Mouse (Mus musculus): ENCODE data around the gene Dcst1. TPM values are rescaled to one million over a fixed set of nuclear protein-coding genes. Genes with fewer than 3 reads are reported as not detected.

Gene Dcst1
- polyA plus RNA-seq, 1 experiment from 2014 or later: 0.71 TPM

DNA sequence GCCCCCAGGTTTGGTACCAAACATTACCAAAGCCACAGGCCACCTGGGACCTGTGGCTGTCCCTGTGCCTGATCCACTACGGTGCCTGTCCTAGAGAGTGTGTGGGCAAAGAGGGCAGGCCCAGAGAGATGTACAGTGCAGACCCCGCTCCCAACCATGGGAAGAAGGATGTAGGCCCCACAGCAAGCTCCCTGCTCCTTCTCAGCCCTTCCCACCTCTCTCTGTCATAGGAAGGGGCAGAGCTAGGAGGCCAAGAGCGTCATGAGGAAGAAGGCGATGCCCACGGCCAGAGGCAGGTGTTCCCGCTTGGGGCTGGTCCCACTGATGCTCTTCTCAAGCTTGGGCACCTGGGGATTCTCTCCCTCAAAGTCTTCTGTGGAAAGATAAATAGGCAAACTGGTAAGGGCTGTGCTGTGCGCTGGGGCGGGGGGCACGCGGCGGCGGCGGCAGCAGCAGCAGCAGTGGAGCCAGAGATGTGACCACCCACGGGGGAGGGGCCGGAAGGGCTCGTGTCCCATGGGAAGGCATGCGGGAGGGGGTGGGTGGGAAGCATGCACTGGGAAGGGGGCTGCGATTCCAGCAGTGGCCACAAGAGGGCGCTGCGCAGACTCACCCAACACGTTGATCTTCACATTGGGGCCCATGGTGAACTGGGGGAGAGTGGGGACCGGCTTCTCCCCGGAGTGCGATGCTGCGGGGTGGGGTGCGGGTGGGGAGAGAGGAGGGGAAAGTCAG, 49.7 kb downstream of the Dcst1 start:
- no peaks in the 10 kb centered on the region for H3K36me3 ChIP-seq
- H3K9me3 ChIP-seq (replicated peaks): 0 out of 2 replicates have a peak, but pooled peaks cover 4% of the 10 kb centered on the region
- H3K9ac ChIP-seq: peak overlapping the region; percentile 55
- H3K4me3 ChIP-seq: peak overlapping the region; percentile 19
- 6% methylated on average over 26 of the region's 26 CpGs for WGBS
- H3K27me3 ChIP-seq: peaks cover 39% of the 10 kb centered on the region
- H3K4me2 ChIP-seq (replicated peaks): peak overlapping the region; percentile 53
- peak; percentile 14; the same call in 1 of the 2 replicates for ATAC-seq (ENCODE audit: low FRiP score)
- no peak overlapping the region for H3K27ac ChIP-seq
- peaks cover 52% of the 10 kb centered on the region for H3K4me1 ChIP-seq

DNA sequence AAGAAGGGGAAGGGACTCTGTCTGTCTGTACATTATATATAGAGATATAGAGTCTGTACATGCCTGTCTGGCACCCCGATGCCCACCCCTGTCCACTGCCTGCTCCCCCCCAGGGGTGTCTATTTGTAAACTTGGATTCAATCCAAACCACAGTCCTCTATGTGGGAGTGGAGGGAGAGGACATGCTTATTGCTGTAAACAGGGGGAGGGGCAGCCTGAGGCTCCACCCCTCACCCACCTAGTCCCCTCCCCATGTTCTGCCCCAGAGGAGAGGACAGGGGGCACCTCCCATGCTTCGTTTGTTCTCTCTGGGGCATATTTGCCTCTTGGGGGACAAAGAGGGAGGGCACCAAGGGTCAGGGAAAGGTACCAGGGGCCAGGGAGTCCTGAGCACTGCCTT, 50.3 kb downstream of the Dcst1 start:
- H3K27ac ChIP-seq: no peak overlapping the region
- 0 out of 2 replicates have a peak, but pooled peaks have one; percentile 1 for ATAC-seq (ENCODE audit: low FRiP score)
- H3K9me3 ChIP-seq (replicated peaks): 0 out of 2 replicates have a peak, but pooled peaks cover 4% of the 10 kb centered on the region
- peak overlapping the region; percentile 55; the same call in 1 of the 2 replicates for H3K9ac ChIP-seq
- WGBS: 48% methylated on average over 2 of the region's 2 CpGs
- no peaks in the 10 kb centered on the region for H3K36me3 ChIP-seq
- no peak overlapping the region for H3K4me3 ChIP-seq
- H3K27me3 ChIP-seq: peaks cover 34% of the 10 kb centered on the region
- H3K4me1 ChIP-seq: peaks cover 47% of the 10 kb centered on the region
- no peak overlapping the region for H3K4me2 ChIP-seq (replicated peaks)

DNA sequence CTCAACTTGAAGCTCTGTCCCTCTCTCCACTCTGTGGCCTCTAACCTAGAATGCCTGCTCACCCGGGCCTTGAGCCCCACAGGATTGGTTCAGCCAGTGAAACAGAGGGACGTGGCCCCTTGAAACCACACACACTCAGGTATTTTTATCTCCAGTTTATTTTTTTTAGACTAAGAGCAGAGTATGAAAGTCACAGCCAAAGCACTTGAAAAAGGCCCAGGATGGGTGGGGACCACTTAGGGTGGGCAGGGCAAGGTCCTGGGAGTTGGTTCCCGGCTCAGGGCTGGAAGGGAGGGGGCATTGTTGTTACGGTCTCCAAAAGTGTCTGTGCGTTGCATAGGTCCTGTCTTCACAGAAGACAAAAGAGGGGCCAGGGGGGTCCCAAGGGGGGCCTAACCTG, 50.7 kb downstream of the Dcst1 start:
- H3K9me3 ChIP-seq (replicated peaks): 0 out of 2 replicates have a peak, but pooled peaks cover 4% of the 10 kb centered on the region
- H3K36me3 ChIP-seq: no peaks in the 10 kb centered on the region
- WGBS: 77% methylated on average over 5 of the region's 5 CpGs
- no peak overlapping the region for H3K4me2 ChIP-seq (replicated peaks)
- no peak overlapping the region for H3K9ac ChIP-seq
- peaks cover 31% of the 10 kb centered on the region for H3K27me3 ChIP-seq
- H3K4me1 ChIP-seq: peaks cover 42% of the 10 kb centered on the region
- no peak overlapping the region for H3K27ac ChIP-seq
- ATAC-seq (ENCODE audit: low FRiP score): no peak
- no peak overlapping the region for H3K4me3 ChIP-seq

DNA sequence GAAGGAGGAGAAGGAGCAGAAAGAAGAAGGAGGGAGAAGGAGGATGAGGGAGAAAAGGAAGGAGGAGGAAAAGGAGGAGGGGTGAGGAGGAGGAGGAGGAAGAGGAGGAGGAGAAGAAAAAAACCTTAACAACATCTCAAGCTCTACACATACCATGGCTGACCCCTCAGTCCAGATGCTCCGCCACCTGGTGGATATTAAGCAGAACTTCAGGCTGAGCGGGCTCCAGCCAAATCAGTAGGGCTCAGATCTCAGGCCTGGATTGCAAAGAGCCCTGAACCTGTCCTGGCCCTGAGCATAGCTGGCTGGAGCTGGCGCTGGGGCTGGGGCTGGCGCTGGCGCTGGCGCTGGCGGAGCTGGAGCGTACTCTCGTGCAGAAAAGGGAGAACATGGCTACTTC, 57.0 kb downstream of the Dcst1 start:
- 3% methylated on average over 9 of the region's 9 CpGs for WGBS
- peak; percentile 58 for ATAC-seq (ENCODE audit: low FRiP score)

DNA sequence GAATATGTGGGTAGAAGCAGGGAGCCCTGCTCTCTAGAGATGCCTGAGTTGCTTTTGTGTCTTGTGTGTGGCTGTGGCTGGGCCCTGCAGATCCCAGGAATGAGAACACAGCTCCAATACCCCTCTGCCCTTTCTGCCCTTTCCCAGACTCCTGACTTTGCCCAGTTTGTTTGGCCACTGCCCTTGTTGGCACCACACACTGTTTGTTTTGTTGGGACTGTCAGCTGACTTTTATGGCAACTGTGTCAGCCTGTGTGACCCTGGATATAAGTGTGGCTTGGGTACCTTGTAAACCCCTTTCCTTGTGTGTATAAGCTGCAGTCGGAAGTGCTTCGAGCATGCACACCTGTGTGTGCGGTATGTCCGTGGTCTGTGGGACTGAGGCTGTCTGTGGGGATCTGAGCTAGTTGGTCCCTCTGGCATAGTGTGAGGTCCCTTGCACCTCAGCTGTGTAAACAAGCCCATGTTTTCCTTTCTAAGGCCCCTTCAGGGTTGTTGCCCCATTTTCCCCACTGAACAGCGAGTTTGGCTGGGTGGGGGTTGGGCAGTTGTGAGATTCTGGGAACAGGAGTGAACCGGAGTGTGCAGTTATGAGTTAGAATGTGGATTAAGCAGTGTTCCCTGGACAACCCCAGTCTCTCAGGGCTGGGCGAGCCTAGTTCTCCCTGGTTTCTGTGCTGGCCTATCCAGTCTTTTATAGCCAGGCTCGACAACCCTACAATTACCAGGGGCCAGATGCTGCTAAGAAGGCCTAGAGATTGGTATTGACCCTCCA, 59.3 kb downstream of the Dcst1 start:
- Histone ChIP-seq H3K4me3 (no peak overlapping the region), H3K27me3 (peaks cover 11% of the 10 kb centered on the region; the same call in 1 of the 2 replicates), H3K9me3 (replicated peaks) (0 out of 2 replicates have a peak, but pooled peaks cover under 1% of the 10 kb centered on the region), H3K4me1 (no peaks in the 10 kb centered on the region), H3K9ac (no peak overlapping the region), H3K27ac (no peak overlapping the region), H3K36me3 (no peaks in the 10 kb centered on the region), H3K4me2 (replicated peaks) (no peak overlapping the region)
- ATAC-seq (ENCODE audit: low FRiP score): no peak
- 68% methylated on average over 8 of the region's 8 CpGs for WGBS

More for the DNA sequence above, 57.0 kb downstream of the Dcst1 start:
- Histone ChIP-seq H3K27me3 (peaks cover 6% of the 10 kb centered on the region; the same call in 1 of the 2 replicates), H3K4me2 (replicated peaks) (no peak overlapping the region), H3K9ac (no peak overlapping the region), H3K27ac (no peak overlapping the region), H3K4me3 (no peak overlapping the region), H3K36me3 (no peaks in the 10 kb centered on the region), H3K9me3 (replicated peaks) (0 out of 2 replicates have a peak, but pooled peaks cover 4% of the 10 kb centered on the region), H3K4me1 (no peaks in the 10 kb centered on the region)

DNA sequence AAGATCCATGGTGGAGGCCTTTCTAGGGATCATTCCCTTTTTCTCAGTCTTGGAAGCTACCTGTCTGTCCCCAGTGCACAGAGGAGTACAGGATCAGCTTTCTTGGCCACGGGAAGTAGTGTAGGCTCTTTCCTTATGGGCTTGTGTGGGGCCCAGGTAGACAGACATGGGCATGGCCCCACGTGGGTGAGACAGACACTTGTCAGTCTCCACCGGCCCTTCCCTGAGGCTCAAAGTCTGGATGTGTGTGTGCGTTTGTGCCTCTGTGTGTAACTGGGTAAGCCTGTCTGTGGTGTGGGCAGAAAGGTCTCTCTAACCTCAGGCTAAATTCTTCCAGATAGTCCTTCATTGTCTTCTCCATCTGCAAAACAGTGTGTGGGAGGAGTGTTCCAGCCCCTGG, 59.9 kb downstream of the Dcst1 start:
- Histone ChIP-seq H3K27ac (no peak overlapping the region), H3K27me3 (peaks cover 15% of the 10 kb centered on the region), H3K4me1 (no peaks in the 10 kb centered on the region), H3K4me3 (no peak overlapping the region), H3K9me3 (replicated peaks) (no peaks in the 10 kb centered on the region), H3K36me3 (no peaks in the 10 kb centered on the region), H3K9ac (no peak overlapping the region), H3K4me2 (replicated peaks) (no peak overlapping the region)
- no peak for ATAC-seq (ENCODE audit: low FRiP score)
- WGBS: 72% methylated on average over 4 of the region's 4 CpGs

DNA sequence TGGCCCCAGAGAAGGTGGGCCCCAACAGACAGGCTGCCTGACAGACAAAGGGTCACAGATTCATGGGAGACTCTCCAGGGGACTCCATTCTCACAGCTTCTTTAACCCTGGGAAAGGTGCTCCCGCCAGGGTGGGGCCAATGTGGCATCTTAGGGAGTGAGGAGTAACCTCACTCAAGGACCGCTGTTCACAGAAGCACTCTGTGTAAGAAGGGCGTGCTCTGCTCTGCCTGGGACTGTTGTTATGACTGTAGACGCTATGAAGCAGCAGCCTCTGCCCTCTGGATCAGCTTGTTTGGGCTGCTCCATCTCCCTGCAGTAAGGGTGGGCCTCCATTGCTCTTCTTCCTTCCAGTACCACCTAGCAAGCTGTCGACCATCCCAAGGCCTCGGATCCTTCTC, 60.6 kb downstream of the Dcst1 start:
- Histone ChIP-seq H3K36me3 (no peaks in the 10 kb centered on the region), H3K9me3 (replicated peaks) (no peaks in the 10 kb centered on the region), H3K4me3 (no peak overlapping the region), H3K4me1 (peaks cover 4% of the 10 kb centered on the region), H3K27me3 (peaks cover 20% of the 10 kb centered on the region), H3K27ac (no peak overlapping the region), H3K9ac (no peak overlapping the region), H3K4me2 (replicated peaks) (no peak overlapping the region)
- 65% methylated on average over 6 of the region's 6 CpGs for WGBS
- no peak for ATAC-seq (ENCODE audit: low FRiP score)

DNA sequence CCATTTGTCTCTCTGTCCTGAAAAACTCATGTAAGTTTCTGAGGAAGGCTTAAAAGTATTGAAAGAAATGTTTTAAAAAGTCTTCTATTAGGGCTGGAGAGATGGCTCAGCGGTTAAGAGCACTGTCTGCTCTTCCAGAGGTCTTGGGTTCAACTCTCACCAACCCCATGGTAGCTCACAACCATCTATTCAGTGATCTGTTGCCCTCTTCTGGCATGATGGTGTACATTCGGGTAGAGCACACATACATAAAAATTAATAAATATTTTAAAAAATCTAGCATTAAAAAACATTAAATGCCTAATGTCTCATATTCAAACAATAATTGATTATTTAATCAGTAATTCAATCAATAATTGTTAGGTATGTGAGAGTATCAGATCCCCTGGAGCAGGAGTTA, 64.5 kb downstream of the Dcst1 start:
- Histone ChIP-seq H3K9me3 (replicated peaks) (no peaks in the 10 kb centered on the region), H3K9ac (no peak overlapping the region), H3K4me3 (no peak overlapping the region), H3K36me3 (no peaks in the 10 kb centered on the region), H3K27ac (no peak overlapping the region), H3K27me3 (peaks cover 27% of the 10 kb centered on the region), H3K4me1 (peaks cover 6% of the 10 kb centered on the region), H3K4me2 (replicated peaks) (no peak overlapping the region)
- 76% methylated on average over 2 of the region's 2 CpGs for WGBS
- ATAC-seq (ENCODE audit: low FRiP score): no peak

Other genes with a start within 250 kb of the Dcst1 start
- 0.25 and 0.96 TPM in 2 replicates for gene Pklr, start 229.1 kb downstream of the Dcst1 start, polyA plus RNA-seq (2016; fragmentation: Nextera tagmentation; extraction: Ambion mirVana)
- gene Hcn3, start 205.1 kb downstream of the Dcst1 start, polyA plus RNA-seq (2016; fragmentation: Nextera tagmentation; extraction: Ambion mirVana): 20.7 and 22.3 TPM in 2 replicates
- 38.8 and 44.4 TPM in 2 replicates for gene Clk2, start 200.5 kb downstream of the Dcst1 start, polyA plus RNA-seq (2016; fragmentation: Nextera tagmentation; extraction: Ambion mirVana)
- gene Scamp3, start 187.8 kb downstream of the Dcst1 start, polyA plus RNA-seq (2016; fragmentation: Nextera tagmentation; extraction: Ambion mirVana): 105 and 107 TPM in 2 replicates
- 33.4 and 34.2 TPM in 2 replicates for gene Fam189b, start 182.1 kb downstream of the Dcst1 start, polyA plus RNA-seq (2016; fragmentation: Nextera tagmentation; extraction: Ambion mirVana)
- 50.3 and 51.3 TPM in 2 replicates for gene Gba, start 162.3 kb downstream of the Dcst1 start, polyA plus RNA-seq (2016; fragmentation: Nextera tagmentation; extraction: Ambion mirVana)
- 64.5 and 71.3 TPM in 2 replicates for gene Thbs3, start 150.1 kb downstream of the Dcst1 start, polyA plus RNA-seq (2016; fragmentation: Nextera tagmentation; extraction: Ambion mirVana)
- 174 and 175 TPM in 2 replicates for gene Mtx1, start 138.2 kb downstream of the Dcst1 start, polyA plus RNA-seq (2016; fragmentation: Nextera tagmentation; extraction: Ambion mirVana)
- gene Muc1, start 136.2 kb downstream of the Dcst1 start, polyA plus RNA-seq (2016; fragmentation: Nextera tagmentation; extraction: Ambion mirVana): 1.5 and 1.6 TPM in 2 replicates
- gene Krtcap2, start 119.3 kb downstream of the Dcst1 start, polyA plus RNA-seq (2016; fragmentation: Nextera tagmentation; extraction: Ambion mirVana): 247 and 271 TPM in 2 replicates
- 27.2 and 29.6 TPM in 2 replicates for gene Trim46, start 118.9 kb downstream of the Dcst1 start, polyA plus RNA-seq (2016; fragmentation: Nextera tagmentation; extraction: Ambion mirVana)
- 63.9 and 86.7 TPM in 2 replicates for gene Dpm3, start 105.9 kb downstream of the Dcst1 start, polyA plus RNA-seq (2016; fragmentation: Nextera tagmentation; extraction: Ambion mirVana)
- gene Slc50a1, start 94.7 kb downstream of the Dcst1 start, polyA plus RNA-seq (2016; fragmentation: Nextera tagmentation; extraction: Ambion mirVana): 44.9 and 46.8 TPM in 2 replicates
- 14.3 and 15.4 TPM in 2 replicates for gene Efna1, start 84.1 kb downstream of the Dcst1 start, polyA plus RNA-seq (2016; fragmentation: Nextera tagmentation; extraction: Ambion mirVana)
- gene Efna3, start 42.3 kb downstream of the Dcst1 start, polyA plus RNA-seq (2016; fragmentation: Nextera tagmentation; extraction: Ambion mirVana): 21.7 and 22.2 TPM in 2 replicates
- 20.5 and 21.4 TPM in 2 replicates for gene Efna4, start 27.2 kb downstream of the Dcst1 start, polyA plus RNA-seq (2016; fragmentation: Nextera tagmentation; extraction: Ambion mirVana)
- gene Adam15, start 15.3 kb downstream of the Dcst1 start, polyA plus RNA-seq (2016; fragmentation: Nextera tagmentation; extraction: Ambion mirVana): 40.3 and 41.9 TPM in 2 replicates
- gene Dcst2, start 3.3 kb downstream of the Dcst1 start, polyA plus RNA-seq (2016; fragmentation: Nextera tagmentation; extraction: Ambion mirVana): 0.12 and 0.29 TPM in 2 replicates
- 0.74 and 0.80 TPM in 2 replicates for gene Zbtb7b, start 29.5 kb upstream of the Dcst1 start, polyA plus RNA-seq (2016; fragmentation: Nextera tagmentation; extraction: Ambion mirVana)
- 1.0 and 1.5 TPM in 2 replicates for gene Lenep, start 37.5 kb upstream of the Dcst1 start, polyA plus RNA-seq (2016; fragmentation: Nextera tagmentation; extraction: Ambion mirVana)
- 36.1 and 36.9 TPM in 2 replicates for gene Flad1, start 46.6 kb upstream of the Dcst1 start, polyA plus RNA-seq (2016; fragmentation: Nextera tagmentation; extraction: Ambion mirVana)
- gene Cks1b, start 53.1 kb upstream of the Dcst1 start, polyA plus RNA-seq (2016; fragmentation: Nextera tagmentation; extraction: Ambion mirVana): 249 and 274 TPM in 2 replicates
- gene Shc1, start 53.2 kb upstream of the Dcst1 start, polyA plus RNA-seq (2016; fragmentation: Nextera tagmentation; extraction: Ambion mirVana): 54.8 and 61.2 TPM in 2 replicates
- 63.8 and 66.1 TPM in 2 replicates for gene Pygo2, start 65.0 kb upstream of the Dcst1 start, polyA plus RNA-seq (2016; fragmentation: Nextera tagmentation; extraction: Ambion mirVana)
- gene Pbxip1, start 71.5 kb upstream of the Dcst1 start, polyA plus RNA-seq (2016; fragmentation: Nextera tagmentation; extraction: Ambion mirVana): 25.3 and 26.2 TPM in 2 replicates
- 73.5 and 74.5 TPM in 2 replicates for gene Pmvk, start 89.3 kb upstream of the Dcst1 start, polyA plus RNA-seq (2016; fragmentation: Nextera tagmentation; extraction: Ambion mirVana)
- 4.0 and 4.2 TPM in 2 replicates for gene Kcnn3, start 154.9 kb upstream of the Dcst1 start, polyA plus RNA-seq (2016; fragmentation: Nextera tagmentation; extraction: Ambion mirVana)

Measured in hindbrain, embryonic 12.5 days (tissue).